Mouse (Mus musculus): ENCODE results near the gene Creb3l4. TPM values are rescaled to one million over a fixed set of nuclear protein-coding genes. Genes with fewer than 3 reads are reported as not detected.

Creb3l4 gene
- total RNA-seq, 1 experiment from 2014 or later: not detected

DNA sequence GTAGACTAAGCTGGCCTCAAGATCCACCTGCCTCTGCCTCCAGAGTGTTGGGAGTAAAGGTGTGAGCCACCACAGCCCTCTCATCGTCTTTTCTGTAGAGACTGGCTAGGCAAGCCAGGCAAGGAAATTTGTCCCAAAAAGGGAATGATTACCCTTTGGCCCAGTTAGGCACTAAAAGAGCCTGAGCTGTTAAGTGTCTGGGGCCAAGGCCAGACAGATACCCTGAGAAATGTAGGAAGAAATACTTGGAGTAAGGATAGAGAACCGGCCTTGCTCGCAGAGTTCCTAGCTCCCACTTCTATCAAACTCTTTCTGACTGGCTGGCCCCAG, 4.3 kb upstream of the Creb3l4 start:
- no peak for ATAC-seq (replicated peaks; ENCODE audit: insufficient number of reproducible peaks, low FRiP score, low TSS enrichment, poor library complexity, severe bottlenecking)

DNA sequence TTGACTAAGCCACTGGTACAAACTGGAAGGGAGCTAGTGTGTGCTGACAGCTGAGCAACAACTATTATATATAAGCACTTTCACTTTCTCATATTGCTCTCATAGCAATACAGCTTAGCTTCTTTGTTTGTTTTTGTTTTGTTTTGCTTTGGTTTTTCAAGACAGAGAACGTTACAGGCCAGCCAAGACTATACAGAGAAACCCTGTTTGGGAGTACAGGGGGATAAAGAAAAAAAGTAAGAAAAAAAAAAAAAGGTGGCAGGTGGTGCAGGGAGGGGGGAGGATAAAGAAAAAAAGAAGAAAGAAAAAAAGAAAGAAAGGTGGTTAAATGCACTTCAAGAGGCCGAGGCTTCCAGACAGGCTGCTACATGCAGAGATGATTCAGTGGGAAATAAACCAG, 2.1 kb upstream of the Creb3l4 start:
- ATAC-seq (replicated peaks; ENCODE audit: insufficient number of reproducible peaks, low FRiP score, low TSS enrichment, poor library complexity, severe bottlenecking): no peak

DNA sequence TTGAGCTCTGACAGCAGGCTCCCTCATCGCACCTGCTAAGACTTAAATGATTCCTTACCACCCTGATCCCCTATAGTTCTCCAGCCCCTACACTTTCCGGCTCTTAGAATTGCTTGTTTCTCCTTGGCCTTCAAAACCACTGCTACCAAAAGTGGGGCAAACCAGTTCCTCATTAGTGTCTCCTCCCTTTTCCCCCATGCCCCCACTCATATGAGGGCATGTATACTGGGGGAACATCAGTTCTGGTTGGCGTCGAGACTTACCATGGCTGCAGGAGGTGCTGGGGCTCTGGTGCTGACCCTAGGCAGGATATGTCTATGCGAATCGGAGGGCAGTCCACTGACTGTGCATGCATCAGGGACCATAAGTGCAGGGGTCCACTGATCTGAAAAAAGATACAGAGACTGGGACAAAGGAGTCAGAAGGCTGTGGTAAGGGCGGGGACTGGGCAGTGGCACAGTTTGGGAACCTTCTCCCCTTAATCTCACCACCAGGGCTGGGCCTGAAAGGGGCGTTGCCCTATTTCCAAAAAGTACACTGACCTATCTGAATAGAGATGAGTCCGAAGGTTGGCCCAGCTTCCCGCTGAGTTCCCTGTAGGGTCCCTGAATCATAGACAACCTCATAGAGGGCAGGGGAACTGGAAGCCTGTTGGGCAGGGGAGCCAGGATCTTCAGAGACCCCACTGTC, 1.5 kb downstream of the Creb3l4 start:
- ATAC-seq (replicated peaks; ENCODE audit: insufficient number of reproducible peaks, low FRiP score, low TSS enrichment, poor library complexity, severe bottlenecking): no peak

DNA sequence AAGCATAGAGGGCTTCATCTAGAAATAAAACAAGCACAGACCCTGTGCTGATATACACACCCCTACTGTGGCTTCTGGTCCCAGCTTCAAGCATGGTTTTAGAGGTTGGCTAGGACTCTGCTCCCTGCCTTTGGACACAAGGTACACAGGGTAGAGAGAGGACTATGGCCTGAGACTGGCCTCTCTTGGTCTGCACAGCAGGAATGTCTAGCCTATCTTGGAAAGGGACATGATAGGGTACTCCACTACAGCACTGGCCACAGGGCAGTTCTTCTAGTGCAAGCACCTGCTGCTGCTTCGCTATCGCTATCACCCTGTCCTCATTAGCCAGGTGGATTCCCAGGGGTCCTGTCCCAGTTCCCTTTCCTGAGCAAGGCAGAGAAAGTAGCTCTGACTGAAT, 2.1 kb downstream of the Creb3l4 start:
- ATAC-seq (replicated peaks; ENCODE audit: insufficient number of reproducible peaks, low FRiP score, low TSS enrichment, poor library complexity, severe bottlenecking): no peak

DNA sequence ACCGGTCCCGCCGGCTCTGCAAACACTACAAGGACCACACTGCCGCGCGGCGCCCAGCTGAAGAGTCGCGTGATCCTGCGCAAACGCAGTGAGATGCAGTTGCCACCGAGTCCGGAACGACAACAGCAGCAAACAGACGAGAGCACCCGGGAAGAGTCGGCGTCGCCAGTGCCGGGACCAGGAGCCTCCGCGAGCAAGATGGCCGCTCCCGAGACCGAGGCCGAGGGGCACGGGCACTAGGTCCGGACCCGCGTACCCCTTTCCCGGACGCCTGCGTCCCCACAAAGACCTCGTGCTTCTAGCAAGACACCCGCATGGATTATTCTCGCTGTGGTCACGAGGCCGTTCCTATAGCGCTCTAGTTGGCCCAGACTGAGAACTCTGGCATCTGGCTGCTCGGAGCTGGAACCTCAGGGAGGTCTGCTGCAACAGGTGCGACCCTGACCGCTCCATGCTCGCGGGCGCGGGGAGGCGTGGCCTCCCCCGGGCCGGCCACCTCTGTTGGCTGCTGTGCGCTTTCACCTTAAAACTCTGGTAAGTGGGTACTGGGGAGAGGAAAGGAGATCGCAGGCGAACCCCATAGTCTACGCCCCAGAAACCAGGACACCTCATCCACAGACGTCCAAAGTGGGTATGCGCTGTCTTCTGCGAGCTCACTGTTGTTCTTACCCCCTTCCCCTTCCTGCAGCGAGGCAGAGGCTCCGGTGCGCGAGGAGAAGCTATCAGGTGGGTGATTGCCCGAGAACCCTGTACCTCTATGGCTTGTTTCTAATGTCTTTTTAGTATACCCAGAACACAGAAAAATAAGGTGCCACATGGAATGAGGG, 11.6 kb downstream of the Creb3l4 start, which contains the start of gene Jtb:
TSS of gene Jtb (plus strand) at position 91 of the 827 bp plus-strand sequence.
- ATAC-seq (replicated peaks; ENCODE audit: insufficient number of reproducible peaks, low FRiP score, low TSS enrichment, poor library complexity, severe bottlenecking): peak; percentile 99

DNA sequence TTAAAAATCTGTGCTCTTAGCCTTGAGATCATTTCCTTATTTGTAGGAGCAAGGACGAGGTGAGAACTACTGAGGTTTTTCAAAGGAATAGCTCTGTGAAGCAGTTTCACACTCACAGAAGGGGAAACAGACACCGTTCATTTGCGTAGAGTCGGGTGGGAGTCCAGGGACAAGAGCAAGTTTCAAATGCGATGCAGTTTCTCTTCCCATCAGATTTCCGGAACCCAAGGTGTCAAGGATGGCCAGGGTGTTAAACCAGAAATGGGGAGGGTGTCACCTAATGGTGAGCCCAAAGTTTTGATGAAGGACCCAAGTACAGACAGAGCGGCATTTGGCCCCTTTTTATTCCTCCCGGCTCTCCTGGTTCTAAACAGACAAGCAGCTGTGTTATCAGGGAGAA, 12.2 kb downstream of the Creb3l4 start:
- peak; percentile 36 for ATAC-seq (replicated peaks; ENCODE audit: insufficient number of reproducible peaks, low FRiP score, low TSS enrichment, poor library complexity, severe bottlenecking)

DNA sequence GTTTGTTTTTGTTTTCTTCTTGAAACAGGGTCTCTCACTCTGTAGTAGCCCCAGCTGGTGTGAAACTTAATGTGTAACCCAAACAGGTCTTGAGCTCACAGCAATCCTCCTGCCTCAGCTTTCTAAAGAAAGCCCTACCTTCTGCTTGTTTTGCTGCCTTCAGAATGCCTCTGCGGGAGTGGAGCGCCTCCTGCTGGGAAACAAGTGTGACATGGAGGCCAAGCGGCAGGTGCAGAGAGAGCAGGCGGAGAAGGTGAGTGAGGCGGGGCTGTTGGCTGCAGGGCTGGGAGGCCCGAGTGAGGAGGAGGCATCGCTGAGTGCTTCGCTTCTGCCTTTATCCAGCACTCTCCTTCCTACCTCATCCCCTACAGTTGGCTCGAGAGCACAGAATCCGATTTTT, 19.0 kb downstream of the Creb3l4 start:
- ATAC-seq (replicated peaks; ENCODE audit: insufficient number of reproducible peaks, low FRiP score, low TSS enrichment, poor library complexity, severe bottlenecking): no peak

DNA sequence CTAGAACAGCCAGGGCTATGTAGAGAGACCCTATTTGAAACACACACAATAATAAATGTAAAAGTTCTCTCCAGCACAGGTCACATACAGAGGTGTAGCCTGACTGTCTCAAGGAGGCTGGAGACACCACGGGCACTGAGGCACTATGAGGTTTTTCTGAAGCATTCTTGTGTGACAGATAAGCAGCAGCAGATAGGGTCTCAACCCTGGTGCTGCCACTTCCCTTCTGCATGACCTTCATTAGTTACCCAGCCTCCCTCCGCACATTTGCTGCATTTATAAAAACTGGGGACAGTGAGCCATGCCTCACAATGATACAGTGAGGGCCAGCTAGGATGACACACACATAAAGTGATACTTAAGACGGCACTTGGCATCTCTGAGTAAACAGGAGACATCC, 20.4 kb downstream of the Creb3l4 start:
- no peak for ATAC-seq (replicated peaks; ENCODE audit: insufficient number of reproducible peaks, low FRiP score, low TSS enrichment, poor library complexity, severe bottlenecking)

DNA sequence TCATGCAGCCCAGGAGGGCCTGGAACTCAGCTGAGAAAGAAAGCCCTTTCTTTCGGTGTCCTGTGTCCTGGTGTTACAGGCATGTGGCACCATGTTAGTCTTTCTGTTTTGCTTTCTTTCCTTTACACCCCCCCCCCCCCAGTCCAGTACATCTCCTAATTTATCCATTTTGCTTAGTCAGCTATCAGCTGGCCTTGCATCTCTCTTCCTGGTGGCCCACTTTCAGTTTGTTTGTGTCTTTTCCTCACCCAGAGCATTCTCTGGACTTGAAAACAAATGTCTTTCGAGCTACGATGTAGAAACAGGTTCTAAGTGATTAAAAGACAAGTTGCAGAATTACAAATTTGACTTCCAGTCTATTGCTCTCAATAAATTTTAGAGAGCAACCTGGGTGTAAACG, 20.9 kb downstream of the Creb3l4 start:
- ATAC-seq (replicated peaks; ENCODE audit: insufficient number of reproducible peaks, low FRiP score, low TSS enrichment, poor library complexity, severe bottlenecking): no peak

DNA sequence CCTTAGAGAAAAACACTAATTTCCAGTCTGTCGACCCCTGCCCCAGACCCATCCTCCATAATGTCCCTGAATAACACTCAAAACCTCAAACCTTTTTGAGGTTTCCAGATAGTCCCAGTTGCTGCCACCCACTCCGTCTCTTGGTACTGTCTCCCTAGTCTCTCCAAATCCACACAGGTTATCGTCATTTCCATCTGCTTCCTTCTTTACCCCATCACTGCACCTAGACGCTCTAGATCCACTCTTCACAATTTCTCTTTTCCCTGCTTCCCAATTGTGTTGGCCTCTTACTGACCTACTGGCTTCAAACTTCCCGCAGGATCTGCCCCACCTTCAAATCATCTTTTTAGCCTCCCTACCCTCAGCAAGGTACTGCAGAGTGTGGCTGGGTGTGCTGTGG, 22.2 kb downstream of the Creb3l4 start:
- no peak for ATAC-seq (replicated peaks; ENCODE audit: insufficient number of reproducible peaks, low FRiP score, low TSS enrichment, poor library complexity, severe bottlenecking)

DNA sequence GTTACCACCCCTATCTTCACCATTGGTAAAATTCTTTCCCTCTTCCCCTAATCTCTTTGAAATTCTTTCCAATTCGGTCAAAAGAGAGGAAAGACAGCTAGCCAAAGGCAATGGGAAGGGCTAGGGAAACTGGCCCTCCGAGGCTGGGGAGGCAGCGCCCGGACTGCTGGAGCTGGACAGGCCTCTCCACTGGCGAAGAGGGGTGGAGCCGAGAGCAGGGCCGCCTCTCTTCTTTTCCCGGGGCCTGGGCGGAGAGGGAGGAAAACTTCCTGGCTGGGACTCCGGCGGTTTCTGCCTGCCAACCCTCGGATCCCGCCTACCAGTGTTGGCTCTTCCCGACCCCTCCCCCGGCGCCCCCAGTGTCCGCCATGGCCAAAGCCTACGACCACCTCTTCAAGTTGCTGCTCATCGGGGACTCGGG, 22.8 kb downstream of the Creb3l4 start:
- no peak for ATAC-seq (replicated peaks; ENCODE audit: insufficient number of reproducible peaks, low FRiP score, low TSS enrichment, poor library complexity, severe bottlenecking)

DNA sequence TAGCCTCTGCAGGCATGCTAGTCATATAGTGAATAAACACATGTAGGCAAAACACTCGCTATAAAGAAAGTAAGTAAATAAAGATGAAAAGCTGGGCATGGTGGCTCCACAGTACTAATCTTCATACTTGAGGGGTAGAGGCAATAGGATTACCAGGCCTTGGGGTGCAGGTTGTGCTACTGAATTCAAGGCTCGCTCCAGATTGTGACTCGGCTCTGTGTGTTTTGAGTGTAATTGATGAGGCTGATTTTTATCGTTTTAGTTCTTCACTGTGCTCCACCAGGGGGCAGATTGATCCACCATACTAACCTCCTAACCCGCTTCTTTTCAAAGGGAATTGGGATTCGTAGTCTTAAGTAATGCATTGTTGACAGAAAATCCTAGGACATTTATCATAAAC, 23.2 kb downstream of the Creb3l4 start:
- ATAC-seq (replicated peaks; ENCODE audit: insufficient number of reproducible peaks, low FRiP score, low TSS enrichment, poor library complexity, severe bottlenecking): peak; percentile 48; the same call in 1 of the 2 replicates

DNA sequence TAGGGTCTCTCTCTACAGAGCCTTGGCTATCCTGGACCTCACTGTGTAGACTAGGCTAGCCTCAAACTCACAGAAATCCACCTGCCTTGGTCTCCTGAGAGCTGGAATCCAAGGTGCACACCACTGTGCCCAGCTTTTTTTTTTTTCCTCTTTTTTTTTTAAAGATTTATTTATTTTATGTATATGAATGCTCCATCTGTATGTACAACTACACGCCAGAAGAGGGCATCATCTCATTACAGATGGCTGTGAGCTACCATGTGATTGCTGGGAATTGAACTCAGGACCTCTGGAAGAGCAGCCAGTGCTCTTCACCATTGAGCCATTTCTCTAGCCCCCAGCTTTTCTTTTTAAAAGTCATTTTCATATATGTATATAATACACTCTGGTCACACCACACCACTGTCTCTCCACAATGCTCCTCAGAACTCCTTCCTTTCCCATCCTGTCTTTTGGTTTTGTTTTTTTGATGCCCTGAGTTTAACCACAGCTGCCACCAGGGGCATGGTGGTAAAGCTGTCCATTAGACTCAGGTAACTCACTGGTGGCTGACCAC, 27.4 kb downstream of the Creb3l4 start:
- ATAC-seq (replicated peaks; ENCODE audit: insufficient number of reproducible peaks, low FRiP score, low TSS enrichment, poor library complexity, severe bottlenecking): no peak

DNA sequence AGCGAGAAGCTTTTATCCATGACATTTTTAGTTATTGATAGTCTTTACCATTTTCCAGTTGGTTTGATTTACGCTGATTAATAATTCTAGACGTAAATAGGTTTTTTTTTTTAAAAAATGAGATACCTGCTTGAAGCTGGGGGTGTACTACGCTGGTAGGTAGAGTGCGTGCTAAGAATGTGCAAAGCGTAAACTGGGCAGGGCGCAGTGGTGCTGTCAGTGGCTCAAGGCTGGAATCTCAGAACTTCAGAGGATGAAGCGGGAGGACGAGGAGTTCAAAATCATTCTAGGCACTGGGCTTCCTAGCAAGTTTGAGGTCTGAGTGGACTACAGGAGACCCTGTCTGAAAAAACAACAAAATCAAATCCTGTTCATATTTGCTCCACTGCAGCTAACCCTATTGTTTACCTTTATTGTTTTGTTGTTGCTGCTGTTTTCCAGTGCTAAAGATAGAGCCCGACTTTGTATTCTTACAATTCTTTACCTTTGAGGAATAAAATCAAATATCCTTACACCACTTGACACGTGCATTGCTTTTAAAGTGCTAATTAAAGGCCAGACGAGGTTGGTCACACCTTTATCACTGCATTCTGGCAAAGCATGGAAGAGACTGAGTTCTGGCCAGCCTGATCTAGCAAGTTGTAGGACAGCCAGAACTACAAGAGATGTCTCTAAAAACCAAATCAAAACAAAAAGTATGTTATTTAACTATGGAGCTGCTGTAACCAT, 29.2 kb downstream of the Creb3l4 start:
- ATAC-seq (replicated peaks; ENCODE audit: insufficient number of reproducible peaks, low FRiP score, low TSS enrichment, poor library complexity, severe bottlenecking): no peak

DNA sequence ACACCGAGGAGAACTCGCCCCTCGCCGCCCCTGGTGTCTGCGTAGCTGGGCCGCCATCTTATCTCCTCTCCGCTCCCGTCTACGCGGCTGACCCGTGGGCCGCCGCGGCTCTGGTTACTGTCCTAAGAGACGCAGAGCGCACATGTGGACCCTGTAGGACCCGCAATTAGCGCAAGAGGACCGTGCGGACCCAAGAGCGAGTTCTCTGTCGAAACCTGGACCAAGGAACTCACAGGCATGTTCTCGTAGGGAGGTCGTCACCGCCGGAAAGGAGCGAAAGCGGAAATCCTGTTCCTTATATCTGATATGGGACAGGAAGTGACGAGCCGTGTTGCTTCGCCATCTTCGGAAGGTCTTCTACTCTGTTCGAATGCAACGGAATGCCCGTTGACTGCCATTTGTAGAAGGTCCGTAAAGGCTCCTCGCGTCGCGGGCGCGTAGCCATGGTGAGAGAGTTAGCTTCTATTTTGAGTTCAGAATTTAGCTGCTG, 29.9 kb downstream of the Creb3l4 start, which contains the start of the genes Rps27 and Rab13:
TSS of gene Rps27 (minus strand) at position 275 of the 490 bp plus-strand sequence.
TSS of gene Rab13 (plus strand) at position 319 of the 490 bp plus-strand sequence.
- ATAC-seq (replicated peaks; ENCODE audit: insufficient number of reproducible peaks, low FRiP score, low TSS enrichment, poor library complexity, severe bottlenecking): peak; percentile 96

DNA sequence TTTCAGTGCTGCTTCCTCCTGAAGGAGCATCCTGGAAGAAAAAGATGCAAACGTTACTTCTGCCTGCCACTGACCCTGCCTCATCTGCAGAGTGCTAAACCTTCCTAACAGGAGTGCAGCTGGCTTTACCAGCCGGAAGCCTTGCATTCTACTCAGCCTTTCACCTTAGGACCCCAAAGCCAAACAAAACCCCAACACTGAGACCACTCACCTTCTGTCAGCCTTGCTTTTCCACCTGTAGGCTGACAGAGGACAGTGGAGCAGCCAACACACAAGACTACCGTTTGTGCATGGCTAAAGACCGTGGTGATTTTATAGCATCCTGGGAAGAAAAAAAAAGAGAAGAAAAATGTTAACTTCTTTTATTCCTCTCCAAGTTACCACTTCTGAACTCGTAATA, 30.6 kb downstream of the Creb3l4 start:
- ATAC-seq (replicated peaks; ENCODE audit: insufficient number of reproducible peaks, low FRiP score, low TSS enrichment, poor library complexity, severe bottlenecking): no peak

DNA sequence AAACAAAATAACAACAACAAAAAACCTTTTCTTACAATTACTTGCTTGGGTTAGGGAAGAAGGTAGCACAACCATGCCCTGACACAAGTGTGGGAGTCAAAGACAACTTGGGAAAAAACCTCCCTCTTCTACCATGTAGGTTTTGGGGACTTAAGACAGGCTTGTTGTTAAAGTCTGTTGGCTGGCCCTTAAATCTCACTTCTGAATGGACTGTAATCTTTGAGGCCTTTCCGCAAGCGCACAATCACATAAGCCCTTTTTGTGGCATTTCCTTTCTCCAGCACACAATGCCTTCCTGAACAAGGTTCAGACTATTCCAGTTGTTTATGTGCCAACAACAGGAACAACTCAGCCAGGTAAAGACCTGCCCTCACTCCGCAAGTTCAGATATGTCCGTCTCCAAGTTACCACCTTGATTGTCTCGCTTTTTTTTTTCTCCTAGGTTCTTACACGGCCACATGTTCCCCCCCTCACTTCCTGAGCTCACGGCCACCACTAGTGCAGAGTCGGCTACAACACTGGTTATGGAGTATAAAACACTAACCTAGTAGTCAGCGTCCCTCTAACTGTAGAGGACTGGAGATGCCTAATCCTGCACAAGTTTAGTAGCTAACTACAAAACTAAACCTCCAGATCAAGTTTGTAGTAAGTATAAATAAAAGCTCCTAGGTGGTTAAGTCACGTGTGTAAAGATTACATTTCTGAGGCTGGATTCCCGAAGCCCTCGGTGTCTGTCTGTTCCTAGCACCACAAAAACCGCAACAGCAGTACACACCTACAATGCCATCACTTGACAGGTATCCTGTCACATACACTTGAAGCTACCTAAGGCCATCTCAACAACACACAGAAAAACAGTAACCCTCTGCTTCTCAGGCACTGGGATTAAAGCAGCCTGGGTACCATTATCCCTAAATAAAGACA, 31.6 kb downstream of the Creb3l4 start:
- ATAC-seq (replicated peaks; ENCODE audit: insufficient number of reproducible peaks, low FRiP score, low TSS enrichment, poor library complexity, severe bottlenecking): no peak

Data from monocyte, adult 5-6 weeks (primary cell).